Mouse (Mus musculus) liver, postnatal 0 days (tissue): ENCODE data around the gene Zfp385c.

ENCODE experiments used
- CTCF ChIP-seq: sonication (generic); IDR thresholded peaks from 2 replicates; pipeline ENCODE4 v1.5.1; 2016; ENCODE audit warnings: antibody characterized with exemption, low read depth
- EP300 ChIP-seq: IDR thresholded peaks from 2 replicates; pipeline ENCODE4 v1.6.1; 2016; ENCODE audit warnings: antibody characterized with exemption, low read depth, mild to moderate bottlenecking

- TF ChIP-seq CTCF = no peak
- TF ChIP-seq EP300 = no peak
Measured at GRCm38 (mm10) chr11:100697921-100698320, 5.7 kb upstream of the Zfp385c start.
